ENCODE assay signal across 20 mouse cellular contexts in genomic region chr4:128769569-128770355, GRCm38 (mm10). TPM values are rescaled to one million over a fixed set of nuclear protein-coding genes. Genes with fewer than 3 reads are reported as not detected.
"Had no signal": no experiment of that assay in that cellular context is flagged by ENCODE, and none has a peak within 500 bp of the region (broad histone marks: within the 10 kb centered on the region; RNA-seq: fewer than 3 reads in every experiment).

No protein-coding gene starts in this region.

- H3K4me1 ChIP-seq: liver, embryonic 12.5 days; liver, embryonic 15.5 days; midbrain, embryonic 12.5 days; midbrain, embryonic 15.5 days; neural tube, embryonic 12.5 days had no signal

- H3K4me2 ChIP-seq: limb, embryonic 13.5 days; liver, embryonic 12.5 days; liver, embryonic 15.5 days; lung, embryonic 14.5 days; midbrain, embryonic 12.5 days; midbrain, embryonic 15.5 days; neural tube, embryonic 12.5 days; neural tube, embryonic 15.5 days had no signal

- H3K9me3 ChIP-seq: limb, embryonic 10.5 days; limb, embryonic 13.5 days; liver, embryonic 12.5 days; liver, embryonic 15.5 days; midbrain, embryonic 12.5 days; midbrain, embryonic 15.5 days; neural tube, embryonic 12.5 days; neural tube, embryonic 15.5 days had no signal

- DNase-seq: kidney, adult 11 months; kidney, adult 9 months; kidney, postnatal 25 days; layer of hippocampus, adult 9-11 months; liver; right cerebral cortex, adult 18-20 months; right cerebral cortex, postnatal 14 days; right cerebral cortex, postnatal 4 days; thymus, postnatal 36 days had no signal

- H3K27ac ChIP-seq: layer of hippocampus, adult 2 months; limb, embryonic 10.5 days; limb, embryonic 13.5 days; liver, embryonic 12.5 days; liver, embryonic 15.5 days; macrophage; midbrain, embryonic 12.5 days; midbrain, embryonic 15.5 days; neural tube, embryonic 12.5 days; neural tube, embryonic 15.5 days had no signal

- ATAC-seq: liver, embryonic 12.5 days; midbrain, embryonic 15.5 days had no signal

- H3K9ac ChIP-seq: limb, embryonic 13.5 days; liver, embryonic 12.5 days; liver, embryonic 15.5 days; lung, embryonic 14.5 days; midbrain, embryonic 12.5 days; midbrain, embryonic 15.5 days; neural tube, embryonic 12.5 days; neural tube, embryonic 15.5 days had no signal

- H3K27me3 ChIP-seq: limb, embryonic 13.5 days; midbrain, embryonic 12.5 days; midbrain, embryonic 15.5 days; neural tube, embryonic 12.5 days; neural tube, embryonic 15.5 days had no signal

- H3K4me3 ChIP-seq: layer of hippocampus, adult 2 months; limb, embryonic 10.5 days; limb, embryonic 13.5 days; liver, embryonic 12.5 days; liver, embryonic 15.5 days; midbrain, embryonic 12.5 days; midbrain, embryonic 15.5 days; neural tube, embryonic 12.5 days; neural tube, embryonic 15.5 days had no signal

RNA-seq across cellular contexts. Expression of gene A3galt2, which starts 14.6 kb away (rescaled TPM):
- polyA plus RNA-seq: liver, embryonic 15.5 days; macrophage had no signal
